Mouse (Mus musculus) intestine, embryonic 16.5 days (tissue): ENCODE measurements around the gene Gm20388. TPM values are rescaled to one million over a fixed set of nuclear protein-coding genes. Genes with fewer than 3 reads are reported as not detected.

Experiments used
- ATAC-seq: fragments of 200-750 bp; cut with Nextera tagmentation; 2 replicates; pipeline ENCODE4 v1.8.0; 2017; ENCODE audit warnings: moderate TSS enrichment, moderate library complexity
- H3K27ac ChIP-seq: fragments of 300-500 bp; sonication (generic); 2 replicates; pipeline ENCODE4 v1.5.1; 2014; ENCODE audit warnings: mild to moderate bottlenecking, low read length
- H3K27me3 ChIP-seq: fragments of 300-500 bp; sonication (generic); replicated peaks from 2 replicates; pipeline ENCODE4 v1.6.1; 2014; ENCODE audit warnings: low read length, control low read depth, mixed read lengths; ENCODE audit not compliant: control insufficient read depth, insufficient read depth
- H3K36me3 ChIP-seq: fragments of 300-500 bp; sonication (generic); 2 replicates; pipeline ENCODE4 v1.6.1; 2014; ENCODE audit warnings: low read length, control low read depth; ENCODE audit not compliant: control insufficient read depth, insufficient read depth
- H3K4me1 ChIP-seq: fragments of 300-500 bp; sonication (generic); 2 replicates; pipeline ENCODE4 v1.6.1; 2014; ENCODE audit warnings: low read length, control low read depth, mixed read lengths; ENCODE audit not compliant: control insufficient read depth, insufficient read depth
- H3K4me2 ChIP-seq: fragments of 300-500 bp; sonication (generic); 2 replicates; pipeline ENCODE4 v1.6.1; 2014; ENCODE audit warnings: low read depth, low read length, control low read depth
- H3K4me3 ChIP-seq: fragments of 300-500 bp; sonication (generic); 2 replicates; pipeline ENCODE4 v1.5.1; 2014; ENCODE audit warnings: mild to moderate bottlenecking, low read length
- H3K9ac ChIP-seq: fragments of 300-500 bp; sonication (generic); 2 replicates; pipeline ENCODE4 v1.6.1; 2014; ENCODE audit warnings: low read depth, low read length
- H3K9me3 ChIP-seq: fragments of 300-500 bp; sonication (generic); 2 replicates; pipeline ENCODE4 v1.6.1; 2016; ENCODE audit warnings: low read length, control low read depth; ENCODE audit not compliant: control insufficient read depth
- WGBS: fragments of 180-500 bp; shearing (Covaris S2); extraction: QIAGEN DNeasy Blood & Tissue Kit; methylation state at CpG from one replicate; pipeline ENCODE4 v1.1.7; 2014; 5-methylcytosine and 5-hydroxymethylcytosine counted together
- polyA plus RNA-seq: library from polyadenylated mRNA; unstranded; fragments of >200 nt; fragmentation: Nextera tagmentation; extraction: Ambion mirVana; gene quantifications from 2 replicates; pipeline ENCODE4 v1.2.1, GENCODE M21; 2015

Gene Gm20388
- polyA plus RNA-seq, 1 experiment from 2014 or later, result 5.8 TPM

DNA sequence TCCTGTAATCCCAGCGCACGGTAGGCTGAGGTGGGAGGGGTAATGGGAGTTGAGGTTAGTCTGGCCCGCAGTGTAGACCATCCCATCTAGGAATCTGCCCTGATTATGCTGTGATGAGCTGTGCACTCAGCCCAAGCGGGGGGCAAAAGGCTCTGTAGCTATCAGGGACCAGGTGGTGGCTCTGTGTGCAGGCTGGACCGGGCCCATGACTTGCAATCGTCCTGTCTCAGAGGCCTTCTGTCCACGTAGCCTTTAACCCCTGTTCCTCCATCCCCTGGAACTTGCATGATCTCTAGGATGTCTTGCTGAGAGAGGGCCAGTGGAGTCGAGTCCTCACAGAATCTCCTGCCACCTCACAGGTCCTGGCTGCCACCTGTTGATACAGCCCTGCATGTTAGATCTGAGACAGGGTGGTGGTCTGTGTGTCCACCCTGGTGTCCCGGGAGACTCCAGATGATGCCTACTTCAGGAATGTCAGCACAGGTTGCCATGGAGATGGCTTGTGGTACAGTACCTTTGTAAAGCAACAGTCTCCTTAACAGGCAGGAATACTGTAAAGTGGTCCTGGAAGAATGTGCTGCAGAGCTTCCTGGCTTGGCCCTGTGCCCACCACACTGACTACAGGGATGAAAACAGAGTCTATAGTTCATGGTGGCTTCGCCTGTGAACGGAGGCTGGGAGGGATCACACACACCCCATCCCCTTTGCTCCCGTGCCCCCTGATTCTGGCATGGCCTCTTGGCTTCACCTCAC lies 4372.4 kb downstream of the Gm20388 start:
- 69% methylated on average over 12 of the region's 12 CpGs for WGBS
- Histone ChIP-seq H3K4me1 (peaks cover 53% of the 10 kb centered on the region), H3K9me3 (no peaks in the 10 kb centered on the region), H3K27me3 (no peaks in the 10 kb centered on the region), H3K9ac (0 out of 2 replicates have a peak overlapping the region, but pooled peaks have one; percentile 32), H3K27ac (peak overlapping the region; percentile 63), H3K4me3 (no peak overlapping the region), H3K4me2 (no peak overlapping the region), H3K36me3 (no peaks in the 10 kb centered on the region)
- no peak for ATAC-seq

GRCm38 (mm10) chr8:124283644-124284332 lies 4373.1 kb downstream of the Gm20388 start:
- peak overlapping the region; percentile 63 for H3K27ac ChIP-seq
- H3K4me2 ChIP-seq, result no peak overlapping the region
- H3K4me1 ChIP-seq, result peaks cover 46% of the 10 kb centered on the region
- H3K9ac ChIP-seq, result peak overlapping the region; percentile 32; the same call in 1 of the 2 replicates
- H3K36me3 ChIP-seq, result no peaks in the 10 kb centered on the region
- H3K9me3 ChIP-seq, result no peaks in the 10 kb centered on the region
- H3K4me3 ChIP-seq, result no peak overlapping the region
- WGBS, result 60% methylated on average over 11 of the region's 11 CpGs
- H3K27me3 ChIP-seq, result no peaks in the 10 kb centered on the region
- ATAC-seq, result no peak

GRCm38 (mm10) chr8:124284333-124284711 lies 4373.7 kb downstream of the Gm20388 start:
- peaks cover 44% of the 10 kb centered on the region for H3K4me1 ChIP-seq
- no peaks in the 10 kb centered on the region for H3K9me3 ChIP-seq
- H3K4me2 ChIP-seq, result no peak overlapping the region
- peak overlapping the region; percentile 63 for H3K27ac ChIP-seq
- no peak for ATAC-seq
- no peaks in the 10 kb centered on the region for H3K36me3 ChIP-seq
- no peak overlapping the region for H3K9ac ChIP-seq
- no peak overlapping the region for H3K4me3 ChIP-seq
- no peaks in the 10 kb centered on the region for H3K27me3 ChIP-seq
- WGBS, result 32% methylated on average over 6 of the region's 6 CpGs

- H3K4me3 ChIP-seq, result no peak overlapping the region
- H3K27ac ChIP-seq, result peak overlapping the region; percentile 63; the same call in 1 of the 2 replicates
- H3K9ac ChIP-seq, result no peak overlapping the region
- H3K27me3 ChIP-seq, result no peaks in the 10 kb centered on the region
- WGBS, result 44% methylated on average over 9 of the region's 9 CpGs
- H3K36me3 ChIP-seq, result no peaks in the 10 kb centered on the region
- no peak overlapping the region for H3K4me2 ChIP-seq
- peak; percentile 61 for ATAC-seq
- H3K4me1 ChIP-seq, result peaks cover 44% of the 10 kb centered on the region
- no peaks in the 10 kb centered on the region for H3K9me3 ChIP-seq
Observed at GRCm38 (mm10) chr8:124284984-124285576, 4374.4 kb downstream of the Gm20388 start.

- no peak overlapping the region for H3K4me3 ChIP-seq
- H3K36me3 ChIP-seq, result no peaks in the 10 kb centered on the region
- 53% methylated on average over 4 of the region's 4 CpGs for WGBS
- H3K9me3 ChIP-seq, result no peaks in the 10 kb centered on the region
- H3K27ac ChIP-seq, result peak overlapping the region; percentile 29; the same call in 1 of the 2 replicates
- peaks cover 44% of the 10 kb centered on the region for H3K4me1 ChIP-seq
- ATAC-seq, result peak; percentile 46
- H3K27me3 ChIP-seq, result no peaks in the 10 kb centered on the region
- H3K4me2 ChIP-seq, result no peak overlapping the region
- no peak overlapping the region for H3K9ac ChIP-seq
Observed at GRCm38 (mm10) chr8:124286461-124287124, 4376.0 kb downstream of the Gm20388 start.

GRCm38 (mm10) chr8:124288215-124288864 lies 4377.7 kb downstream of the Gm20388 start:
- peaks cover 29% of the 10 kb centered on the region for H3K4me1 ChIP-seq
- H3K4me3 ChIP-seq, result no peak overlapping the region
- no peak overlapping the region for H3K9ac ChIP-seq
- H3K36me3 ChIP-seq, result no peaks in the 10 kb centered on the region
- H3K27ac ChIP-seq, result no peak overlapping the region
- WGBS, result 81% methylated on average over 4 of the region's 4 CpGs
- no peak for ATAC-seq
- no peaks in the 10 kb centered on the region for H3K27me3 ChIP-seq
- H3K4me2 ChIP-seq, result no peak overlapping the region
- H3K9me3 ChIP-seq, result no peaks in the 10 kb centered on the region

DNA sequence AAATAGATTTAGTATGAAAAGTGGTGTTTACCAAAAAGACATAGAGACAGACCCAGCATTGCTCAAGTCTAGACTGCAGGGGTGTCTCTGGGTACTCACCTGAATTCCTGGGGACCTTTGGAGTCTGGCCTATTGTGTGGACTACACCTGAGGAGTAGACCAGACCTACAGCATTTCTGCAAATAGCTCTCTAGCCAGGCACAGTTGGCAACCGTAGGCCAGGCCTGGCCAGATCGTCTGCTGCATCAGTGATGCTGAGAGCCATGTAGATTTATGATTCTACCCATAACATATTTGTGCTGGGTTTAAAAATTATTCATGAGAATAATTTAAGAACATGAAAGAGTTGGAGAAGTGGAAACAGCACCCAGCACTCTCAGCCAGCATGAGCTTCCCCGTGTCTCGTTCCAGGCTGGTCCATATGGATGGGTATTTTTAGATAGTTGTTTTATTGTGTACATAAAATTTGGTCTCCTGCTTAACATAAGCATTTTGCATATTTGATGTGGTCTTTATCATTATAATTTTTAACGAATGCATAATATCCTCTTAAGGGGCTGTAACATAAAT lies 4378.9 kb downstream of the Gm20388 start:
- ATAC-seq, result no peak
- WGBS, result 76% methylated on average over 5 of the region's 5 CpGs
- Histone ChIP-seq H3K36me3 (no peaks in the 10 kb centered on the region), H3K27ac (no peak overlapping the region), H3K9me3 (no peaks in the 10 kb centered on the region), H3K27me3 (no peaks in the 10 kb centered on the region), H3K4me2 (no peak overlapping the region), H3K4me3 (no peak overlapping the region), H3K4me1 (peaks cover 20% of the 10 kb centered on the region), H3K9ac (no peak overlapping the region)

GRCm38 (mm10) chr8:124290911-124291691 lies 4380.5 kb downstream of the Gm20388 start:
- H3K9ac ChIP-seq, result no peak overlapping the region
- H3K4me1 ChIP-seq, result peaks cover 8% of the 10 kb centered on the region
- no peaks in the 10 kb centered on the region for H3K27me3 ChIP-seq
- H3K4me2 ChIP-seq, result no peak overlapping the region
- H3K4me3 ChIP-seq, result no peak overlapping the region
- ATAC-seq, result no peak
- H3K36me3 ChIP-seq, result no peaks in the 10 kb centered on the region
- H3K27ac ChIP-seq, result no peak overlapping the region
- WGBS, result 90% methylated on average over 9 of the region's 9 CpGs
- no peaks in the 10 kb centered on the region for H3K9me3 ChIP-seq
